Mouse (Mus musculus): ENCODE data around the gene Wwc1.

- TF ChIP-seq MAFK (IDR thresholded peaks at IDR 0.05; ENCODE audit: insufficient read depth, low read depth, low read length) (no peak), ZC3H11A (IDR thresholded peaks at IDR 0.05; ENCODE audit: borderline replicate concordance, low read depth, low read length) (no peak), HCFC1 (IDR thresholded peaks at IDR 0.05; ENCODE audit: borderline replicate concordance, insufficient read depth, low read length) (no peak), CHD2 (IDR thresholded peaks at IDR 0.05; ENCODE audit: low read depth, low read length) (no peak), ZNF384 (IDR thresholded peaks at IDR 0.05; ENCODE audit: low read depth, low read length) (no peak)
Measured at GRCm38 (mm10) chr11:35903079-35903478, 77.2 kb downstream of the Wwc1 start.

Data from ES-E14 (cell line).